8 mouse cellular contexts compared by ENCODE assay signal in the genomic region with DNA sequence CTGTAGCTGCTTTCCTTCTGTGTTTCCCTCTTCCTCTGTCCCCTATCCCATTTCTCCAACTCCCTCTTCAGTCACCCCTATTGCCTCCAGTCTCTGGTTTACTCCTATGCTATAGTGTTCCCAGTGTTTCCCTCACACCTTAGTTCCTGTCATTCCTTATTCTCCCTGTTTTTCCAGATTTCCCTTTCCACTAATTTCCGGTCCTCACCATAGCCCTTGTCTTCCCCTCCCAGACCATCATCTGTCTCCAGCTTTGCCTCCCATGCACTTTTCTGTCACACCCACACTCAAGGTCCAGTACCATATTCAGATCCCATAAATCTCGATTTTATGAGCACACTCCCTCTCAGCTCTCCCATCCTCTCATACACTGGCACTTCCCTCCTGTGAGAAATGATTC. TPM values are rescaled to one million over a fixed set of nuclear protein-coding genes. Genes with fewer than 3 reads are reported as not detected.
DNase-seq lines count a peak whose midpoint lies in the region; ATAC-seq and TF ChIP-seq lines count a peak whose summit lies in the region.

No protein-coding gene starts in this region.

- H3K4me3 ChIP-seq in liver, embryonic 11.5 days (ENCODE audit: low read depth, low read length) = no peak overlapping the region
- no peak overlapping the region for H3K4me3 ChIP-seq in liver, postnatal 0 days (ENCODE audit: low read depth, low read length)
- H3K4me3 ChIP-seq in hindbrain, embryonic 15.5 days = peak overlapping the region; percentile 69
- peak overlapping the region; percentile 76 for H3K4me3 ChIP-seq in neural tube, embryonic 13.5 days

- no peak for TF ChIP-seq EP300 in liver, postnatal 0 days (IDR thresholded peaks at IDR 0.05; ENCODE audit: low read depth)

- peaks cover 48% of the 10 kb centered on the region for H3K27me3 ChIP-seq in liver, embryonic 11.5 days (replicated peaks; ENCODE audit: control insufficient read depth, insufficient read depth, low read length)
- H3K27me3 ChIP-seq in liver, postnatal 0 days (ENCODE audit: insufficient read depth, low read length) = peaks cover 42% of the 10 kb centered on the region
- H3K27me3 ChIP-seq in hindbrain, embryonic 15.5 days = no peaks in the 10 kb centered on the region
- no peaks in the 10 kb centered on the region for H3K27me3 ChIP-seq in neural tube, embryonic 13.5 days

- TF ChIP-seq CTCF in liver, postnatal 0 days (IDR thresholded peaks at IDR 0.05; ENCODE audit: low read depth) = no peak

- peak; percentile 28 to 33 for DNase-seq in cerebellum, adult 18-20 months
- DNase-seq in cerebellum, postnatal 4 days (ENCODE audit: low spot score in 2 of 2) = no peak
- DNase-seq in liver, embryonic 11.5 days (ENCODE audit: low spot score) = no peak
- DNase-seq in liver, postnatal 0 days = no peak

- no peak overlapping the region for H3K9ac ChIP-seq in liver, embryonic 11.5 days (ENCODE audit: low read depth, low read length)
- H3K9ac ChIP-seq in liver, postnatal 0 days (replicated peaks) = no peak overlapping the region
- peak overlapping the region; percentile 86 for H3K9ac ChIP-seq in hindbrain, embryonic 15.5 days
- peak overlapping the region; percentile 82 for H3K9ac ChIP-seq in neural tube, embryonic 13.5 days

- H3K4me2 ChIP-seq in liver, embryonic 11.5 days = peak overlapping the region; percentile 71
- H3K4me2 ChIP-seq in liver, postnatal 0 days (ENCODE audit: low read depth, low read length) = no peak overlapping the region
- H3K4me2 ChIP-seq in hindbrain, embryonic 15.5 days = peak overlapping the region; percentile 84
- peak overlapping the region; percentile 88 for H3K4me2 ChIP-seq in neural tube, embryonic 13.5 days

- ATAC-seq in liver, embryonic 11.5 days (replicated peaks; ENCODE audit: low FRiP score) = no peak
- no peak for ATAC-seq in liver, postnatal 0 days
- no peak for ATAC-seq in hindbrain, embryonic 15.5 days (ENCODE audit: low FRiP score, low read depth)
- no peak for ATAC-seq in neural tube, embryonic 13.5 days (ENCODE audit: low read depth)
- ATAC-seq in CD4-positive, CD25-positive, alpha-beta regulatory T cell, adult 4 months = no peak
- no peak for ATAC-seq in megakaryocyte, adult 5-6 weeks (ENCODE audit: poor library complexity, severe bottlenecking)

- no peaks in the 10 kb centered on the region for H3K4me1 ChIP-seq in liver, embryonic 11.5 days (replicated peaks; ENCODE audit: control insufficient read depth, insufficient read depth, low read length)
- H3K4me1 ChIP-seq in liver, postnatal 0 days (ENCODE audit: insufficient read depth) = peaks cover 2% of the 10 kb centered on the region; the same call in 1 of the 2 replicates
- peaks cover 26% of the 10 kb centered on the region for H3K4me1 ChIP-seq in hindbrain, embryonic 15.5 days (replicated peaks)
- peaks cover 31% of the 10 kb centered on the region for H3K4me1 ChIP-seq in neural tube, embryonic 13.5 days (replicated peaks)

- no peaks in the 10 kb centered on the region for H3K36me3 ChIP-seq in liver, embryonic 11.5 days (ENCODE audit: control insufficient read depth, insufficient read depth, low read length)
- H3K36me3 ChIP-seq in liver, postnatal 0 days (replicated peaks; ENCODE audit: insufficient read depth, low read length) = no peaks in the 10 kb centered on the region
- H3K36me3 ChIP-seq in hindbrain, embryonic 15.5 days = no peaks in the 10 kb centered on the region
- H3K36me3 ChIP-seq in neural tube, embryonic 13.5 days = no peaks in the 10 kb centered on the region

- no peaks in the 10 kb centered on the region for H3K9me3 ChIP-seq in liver, embryonic 11.5 days (ENCODE audit: control insufficient read depth, low read length)
- H3K9me3 ChIP-seq in liver, postnatal 0 days (ENCODE audit: low read length) = no peaks in the 10 kb centered on the region
- H3K9me3 ChIP-seq in hindbrain, embryonic 15.5 days = no peaks in the 10 kb centered on the region
- H3K9me3 ChIP-seq in neural tube, embryonic 13.5 days = no peaks in the 10 kb centered on the region

- H3K27ac ChIP-seq in liver, embryonic 11.5 days (ENCODE audit: low read depth, low read length) = no peak overlapping the region
- H3K27ac ChIP-seq in liver, postnatal 0 days (ENCODE audit: low read depth) = no peak overlapping the region
- peak overlapping the region; percentile 97 for H3K27ac ChIP-seq in hindbrain, embryonic 15.5 days (replicated peaks)
- peak overlapping the region; percentile 96 for H3K27ac ChIP-seq in neural tube, embryonic 13.5 days (replicated peaks)

- 32% methylated on average over 2 of the region's 2 CpGs for WGBS in liver, embryonic 11.5 days
- WGBS in liver, postnatal 0 days (ENCODE audit: insufficient replicate concordance) = 19% methylated on average over 2 of the region's 2 CpGs
- WGBS in hindbrain, embryonic 15.5 days = 19% methylated on average over 2 of the region's 2 CpGs
- WGBS in neural tube, embryonic 13.5 days = 19% methylated on average over 2 of the region's 2 CpGs

RNA-seq across cellular contexts. Expression of gene Negr1, which starts 1.2 kb away (rescaled TPM):
- 1.4 and 1.7 TPM in 2 replicates for polyA plus RNA-seq in liver, embryonic 11.5 days (2014; fragmentation: Nextera tagmentation; extraction: Ambion mirVana)
- 0.02 TPM in 1 of 2 replicates, not detected in the other for polyA plus RNA-seq in liver, postnatal 0 days (2015; fragmentation: Nextera tagmentation; extraction: Ambion mirVana)
- polyA plus RNA-seq in hindbrain, embryonic 15.5 days (2015; fragmentation: Nextera tagmentation; extraction: Ambion mirVana) = 49.8 and 53.7 TPM in 2 replicates
- 18.3 and 19.9 TPM in 2 replicates for polyA plus RNA-seq in neural tube, embryonic 13.5 days (2015; fragmentation: Nextera tagmentation; extraction: Ambion mirVana)
- polyA plus RNA-seq in CD4-positive, CD25-positive, alpha-beta regulatory T cell, adult 4 months (2017; shearing (Covaris generic)) = not detected
- 0.05 and 0.18 TPM in 2 replicates for total RNA-seq in megakaryocyte, adult 5-6 weeks (2015)
- 0.04 and 0.62 TPM in 2 replicates for total RNA-seq in megakaryocyte, adult 5-6 weeks (2017)

Comparison
In these comparisons a context has a peak if more than half of its experiments do, and no peak if none do; other contexts are left out.
1. DNase-seq: peak in cerebellum, adult 18-20 months (2 of 2); none in cerebellum, postnatal 4 days (0 of 2), liver, embryonic 11.5 days (single experiment) and liver, postnatal 0 days (single experiment).
2. H3K27ac ChIP-seq: peak in hindbrain, embryonic 15.5 days (single experiment) and neural tube, embryonic 13.5 days (single experiment); none in liver, embryonic 11.5 days (single experiment) and liver, postnatal 0 days (single experiment).
3. H3K4me3 ChIP-seq: peak in hindbrain, embryonic 15.5 days (single experiment) and neural tube, embryonic 13.5 days (single experiment); none in liver, embryonic 11.5 days (single experiment) and liver, postnatal 0 days (single experiment).
4. H3K9ac ChIP-seq: peak in hindbrain, embryonic 15.5 days (single experiment) and neural tube, embryonic 13.5 days (single experiment); none in liver, embryonic 11.5 days (single experiment) and liver, postnatal 0 days (single experiment).